Mouse (Mus musculus): ENCODE data around the gene Pxdc1. TPM values are rescaled to one million over a fixed set of nuclear protein-coding genes. Genes with fewer than 3 reads are reported as not detected.

The Pxdc1 gene
- polyA plus RNA-seq, 1 experiment = 13.8 TPM

DNA sequence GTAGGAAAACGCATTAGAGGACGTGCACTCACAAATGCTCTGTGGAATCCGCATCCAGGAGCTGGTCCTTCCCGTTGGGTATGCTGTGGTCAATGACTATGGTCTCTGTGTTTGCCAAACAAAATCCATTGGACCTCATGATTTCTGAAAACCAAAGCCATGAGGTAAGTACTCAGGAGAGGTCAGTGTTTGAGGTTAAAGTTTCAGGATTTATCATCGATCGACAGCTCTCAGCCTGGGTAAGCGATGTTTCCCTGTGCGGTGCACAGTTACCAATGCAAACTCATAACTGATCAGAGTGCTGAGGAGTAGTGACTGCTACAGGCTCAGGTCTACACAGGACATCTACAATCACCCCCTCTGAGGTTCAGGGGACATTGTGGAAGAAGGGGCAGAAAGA lies 23.0 kb downstream of the Pxdc1 start:
- peaks cover 8% of the 10 kb centered on the region for H3K36me3 ChIP-seq (ENCODE audit: control insufficient read depth, insufficient read depth)

DNA sequence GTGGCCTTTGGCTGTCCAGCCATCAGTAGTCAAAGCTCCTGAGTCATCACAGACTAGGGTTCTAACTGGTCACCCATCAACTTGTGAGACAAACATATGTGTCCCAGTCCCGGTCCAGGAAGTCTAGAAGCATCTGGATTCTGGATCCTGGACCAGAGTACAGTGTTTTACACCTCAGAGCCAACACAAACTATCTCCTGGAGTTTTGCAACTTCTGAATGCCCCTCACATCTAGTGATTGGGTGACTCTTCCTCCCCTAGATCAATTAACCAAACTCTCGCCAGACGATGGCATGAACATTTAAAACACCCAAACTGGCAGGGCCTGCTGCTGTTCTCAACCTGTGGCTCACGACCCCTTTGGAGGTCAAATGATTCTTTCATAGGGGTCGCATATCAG lies 23.5 kb downstream of the Pxdc1 start:
- Histone ChIP-seq H3K4me2 (ENCODE audit: low read depth) (no peak overlapping the region), H3K4me3 (no peak overlapping the region), H3ac (ENCODE audit: control insufficient read depth, insufficient read length) (no peak overlapping the region), H3K36me3 (ENCODE audit: control insufficient read depth, insufficient read depth) (peaks cover 8% of the 10 kb centered on the region), H3K79me2 (ENCODE audit: control insufficient read depth, insufficient read depth) (no peaks in the 10 kb centered on the region), H3K27me3 (ENCODE audit: control insufficient read depth, insufficient read depth, insufficient read length) (no peaks in the 10 kb centered on the region)
- TF ChIP-seq TCF12 (IDR thresholded peaks at IDR 0.05; ENCODE audit: insufficient read depth, poor library complexity, severe bottlenecking) (no peak), MYOD1 (IDR thresholded peaks at IDR 0.05; ENCODE audit: control insufficient read depth in 1 of 3, insufficient read length in 2 of 3, low read depth in 2 of 3) (no peak), SRF (IDR thresholded peaks at IDR 0.05; ENCODE audit: control insufficient read depth, insufficient read length, low read depth) (no peak), E2F4 (IDR thresholded peaks at IDR 0.05; ENCODE audit: insufficient read depth) (no peak), REST (IDR thresholded peaks at IDR 0.05; ENCODE audit: insufficient read depth, insufficient read length) (no peak), POLR2AphosphoS2 (IDR thresholded peaks at IDR 0.05; ENCODE audit: insufficient read length, low read depth) (no peak), USF1 (IDR thresholded peaks at IDR 0.05; ENCODE audit: low read depth) (no peak), CEBPB (IDR thresholded peaks at IDR 0.05; ENCODE audit: insufficient read depth, poor library complexity, severe bottlenecking) (no peak), MAX (IDR thresholded peaks at IDR 0.05; ENCODE audit: low read depth) (no peak), POLR2A (IDR thresholded peaks at IDR 0.05; ENCODE audit: insufficient read length, low read depth) (no peak), MYOG (IDR thresholded peaks at IDR 0.05; ENCODE audit: control insufficient read depth in 1 of 3, insufficient read depth in 1 of 3, insufficient read length in 2 of 3, low read depth in 2 of 3) (no peak), TCF3 (IDR thresholded peaks at IDR 0.05; ENCODE audit: insufficient read length, low read depth) (no peak)

More for the DNA sequence above, 23.0 kb downstream of the Pxdc1 start:
- TF ChIP-seq CEBPB (IDR thresholded peaks at IDR 0.05; ENCODE audit: insufficient read depth, poor library complexity, severe bottlenecking) = no peak
- TF ChIP-seq POLR2AphosphoS2 (IDR thresholded peaks at IDR 0.05; ENCODE audit: insufficient read length, low read depth) = no peak
- Histone ChIP-seq H3K79me2 (ENCODE audit: control insufficient read depth, insufficient read depth) (no peaks in the 10 kb centered on the region), H3ac (ENCODE audit: control insufficient read depth, insufficient read length) (no peak overlapping the region), H3K27me3 (ENCODE audit: control insufficient read depth, insufficient read depth, insufficient read length) (no peaks in the 10 kb centered on the region), H3K4me2 (ENCODE audit: low read depth) (no peak overlapping the region), H3K4me3 (no peak overlapping the region)

DNA sequence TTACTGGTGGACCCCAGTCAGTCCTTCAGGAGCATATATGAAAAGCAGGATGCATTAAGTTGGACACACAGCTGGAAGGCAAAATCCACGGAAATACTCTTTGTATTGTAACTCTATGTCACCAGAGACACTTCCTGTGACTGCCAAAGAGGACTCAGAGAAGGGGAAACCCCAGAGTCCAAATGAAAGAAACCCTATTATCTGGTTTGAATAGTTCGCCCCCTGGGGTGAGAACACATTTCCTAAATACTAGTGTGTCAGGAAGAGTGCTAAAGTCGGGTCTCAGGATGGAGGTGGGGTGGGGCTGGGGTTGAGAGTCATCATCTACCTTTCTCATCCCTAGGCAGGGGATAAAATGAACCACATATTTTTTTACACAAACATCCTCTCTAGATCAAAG lies 25.8 kb downstream of the Pxdc1 start:
- Histone ChIP-seq H3K79me2 (ENCODE audit: control insufficient read depth, insufficient read depth) (no peaks in the 10 kb centered on the region), H3K27me3 (ENCODE audit: control insufficient read depth, insufficient read depth, insufficient read length) (no peaks in the 10 kb centered on the region), H3K4me3 (no peak overlapping the region), H3ac (ENCODE audit: control insufficient read depth, insufficient read length) (no peak overlapping the region), H3K4me2 (ENCODE audit: low read depth) (no peak overlapping the region), H3K36me3 (ENCODE audit: control insufficient read depth, insufficient read depth) (peaks cover 8% of the 10 kb centered on the region)
- no peak for TF ChIP-seq TCF12 (IDR thresholded peaks at IDR 0.05; ENCODE audit: insufficient read depth, poor library complexity, severe bottlenecking)
- no peak for TF ChIP-seq MAX (IDR thresholded peaks at IDR 0.05; ENCODE audit: low read depth)
- TF ChIP-seq TCF3 (IDR thresholded peaks at IDR 0.05; ENCODE audit: insufficient read length, low read depth) = no peak
- no peak for TF ChIP-seq E2F4 (IDR thresholded peaks at IDR 0.05; ENCODE audit: insufficient read depth)
- no peak for TF ChIP-seq CEBPB (IDR thresholded peaks at IDR 0.05; ENCODE audit: insufficient read depth, poor library complexity, severe bottlenecking)
- no peak for TF ChIP-seq MYOD1 (IDR thresholded peaks at IDR 0.05; ENCODE audit: control insufficient read depth in 1 of 3, insufficient read length in 2 of 3, low read depth in 2 of 3)
- TF ChIP-seq POLR2A (IDR thresholded peaks at IDR 0.05; ENCODE audit: insufficient read length, low read depth) = no peak
- no peak for TF ChIP-seq REST (IDR thresholded peaks at IDR 0.05; ENCODE audit: insufficient read depth, insufficient read length)
- TF ChIP-seq POLR2AphosphoS2 (IDR thresholded peaks at IDR 0.05; ENCODE audit: insufficient read length, low read depth) = no peak
- TF ChIP-seq USF1 (IDR thresholded peaks at IDR 0.05; ENCODE audit: low read depth) = no peak
- TF ChIP-seq MYOG (IDR thresholded peaks at IDR 0.05; ENCODE audit: control insufficient read depth in 1 of 3, insufficient read depth in 1 of 3, insufficient read length in 2 of 3, low read depth in 2 of 3) = no peak
- TF ChIP-seq SRF (IDR thresholded peaks at IDR 0.05; ENCODE audit: control insufficient read depth, insufficient read length, low read depth) = no peak

DNA sequence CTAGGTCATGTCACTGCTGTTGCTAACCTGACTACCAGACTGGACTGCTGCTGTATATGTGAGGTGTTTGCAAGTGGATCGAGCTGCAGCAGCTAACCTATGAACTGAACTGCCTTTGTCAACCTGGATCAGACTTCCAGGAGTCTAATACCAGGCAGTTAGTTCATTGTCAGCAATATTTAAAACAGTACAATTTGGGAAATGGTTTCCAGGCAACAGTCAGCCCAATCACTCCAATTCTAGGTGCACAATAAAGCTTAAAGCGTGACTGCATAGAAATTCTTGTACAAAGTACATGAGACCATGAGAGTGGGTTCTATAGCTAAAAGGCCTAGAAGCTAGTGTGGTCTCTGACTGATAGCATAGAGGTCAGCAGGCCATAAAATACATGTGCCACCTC lies 28.9 kb downstream of the Pxdc1 start:
- peaks cover 4% of the 10 kb centered on the region for H3K36me3 ChIP-seq (ENCODE audit: control insufficient read depth, insufficient read depth)
- no peaks in the 10 kb centered on the region for H3K79me2 ChIP-seq (ENCODE audit: control insufficient read depth, insufficient read depth)
- no peak overlapping the region for H3K4me3 ChIP-seq
- no peak for TF ChIP-seq SRF (IDR thresholded peaks at IDR 0.05; ENCODE audit: control insufficient read depth, insufficient read length, low read depth)
- no peak for TF ChIP-seq MYOD1 (IDR thresholded peaks at IDR 0.05; ENCODE audit: control insufficient read depth in 1 of 3, insufficient read length in 2 of 3, low read depth in 2 of 3)
- no peak for TF ChIP-seq TCF3 (IDR thresholded peaks at IDR 0.05; ENCODE audit: insufficient read length, low read depth)
- no peak for TF ChIP-seq E2F4 (IDR thresholded peaks at IDR 0.05; ENCODE audit: insufficient read depth)
- no peak for TF ChIP-seq USF1 (IDR thresholded peaks at IDR 0.05; ENCODE audit: low read depth)
- no peak for TF ChIP-seq POLR2A (IDR thresholded peaks at IDR 0.05; ENCODE audit: insufficient read length, low read depth)
- TF ChIP-seq MAX (IDR thresholded peaks at IDR 0.05; ENCODE audit: low read depth) = no peak
- no peak for TF ChIP-seq REST (IDR thresholded peaks at IDR 0.05; ENCODE audit: insufficient read depth, insufficient read length)
- no peak for TF ChIP-seq TCF12 (IDR thresholded peaks at IDR 0.05; ENCODE audit: insufficient read depth, poor library complexity, severe bottlenecking)
- no peak for TF ChIP-seq MYOG (IDR thresholded peaks at IDR 0.05; ENCODE audit: control insufficient read depth in 1 of 3, insufficient read depth in 1 of 3, insufficient read length in 2 of 3, low read depth in 2 of 3)
- TF ChIP-seq CEBPB (IDR thresholded peaks at IDR 0.05; ENCODE audit: insufficient read depth, poor library complexity, severe bottlenecking) = no peak
- TF ChIP-seq POLR2AphosphoS2 (IDR thresholded peaks at IDR 0.05; ENCODE audit: insufficient read length, low read depth) = no peak
- H3K4me2 ChIP-seq (ENCODE audit: low read depth) = no peak overlapping the region
- no peak overlapping the region for H3ac ChIP-seq (ENCODE audit: control insufficient read depth, insufficient read length)
- no peaks in the 10 kb centered on the region for H3K27me3 ChIP-seq (ENCODE audit: control insufficient read depth, insufficient read depth, insufficient read length)

DNA sequence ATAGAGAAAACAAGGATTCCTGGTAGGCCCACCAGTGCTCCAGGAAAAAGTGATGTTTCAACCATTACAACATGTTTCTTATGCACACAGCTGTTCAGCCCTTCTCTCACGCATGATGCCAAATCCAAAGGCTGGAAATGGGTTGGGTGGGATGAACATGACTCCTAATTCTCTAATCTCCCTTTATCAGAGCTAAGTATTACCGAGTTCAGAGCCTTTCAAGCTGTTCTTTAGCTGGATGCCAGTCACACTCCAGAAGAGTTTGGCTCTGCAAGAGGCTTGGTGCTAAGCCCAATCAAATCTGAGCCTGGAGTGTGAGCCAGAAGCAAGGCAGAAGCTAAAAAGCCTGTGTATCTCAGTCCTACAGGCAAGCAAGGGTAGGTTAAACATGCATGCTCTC lies 40.9 kb downstream of the Pxdc1 start:
- no peaks in the 10 kb centered on the region for H3K27me3 ChIP-seq (ENCODE audit: control insufficient read depth, insufficient read depth, insufficient read length)
- no peak overlapping the region for H3K4me2 ChIP-seq (ENCODE audit: low read depth)
- no peaks in the 10 kb centered on the region for H3K36me3 ChIP-seq (ENCODE audit: control insufficient read depth, insufficient read depth)
- H3K4me3 ChIP-seq = no peak overlapping the region
- H3K79me2 ChIP-seq (ENCODE audit: control insufficient read depth, insufficient read depth) = no peaks in the 10 kb centered on the region
- H3ac ChIP-seq (ENCODE audit: control insufficient read depth, insufficient read length) = no peak overlapping the region
- TF ChIP-seq USF1 (IDR thresholded peaks at IDR 0.05; ENCODE audit: low read depth) (no peak), TCF12 (IDR thresholded peaks at IDR 0.05; ENCODE audit: insufficient read depth, poor library complexity, severe bottlenecking) (no peak), POLR2AphosphoS2 (IDR thresholded peaks at IDR 0.05; ENCODE audit: insufficient read length, low read depth) (no peak), MYOD1 (IDR thresholded peaks at IDR 0.05; ENCODE audit: control insufficient read depth in 1 of 3, insufficient read length in 2 of 3, low read depth in 2 of 3) (no peak), MYOG (IDR thresholded peaks at IDR 0.05; ENCODE audit: control insufficient read depth in 1 of 3, insufficient read depth in 1 of 3, insufficient read length in 2 of 3, low read depth in 2 of 3) (no peak), REST (IDR thresholded peaks at IDR 0.05; ENCODE audit: insufficient read depth, insufficient read length) (no peak), SRF (IDR thresholded peaks at IDR 0.05; ENCODE audit: control insufficient read depth, insufficient read length, low read depth) (no peak), POLR2A (IDR thresholded peaks at IDR 0.05; ENCODE audit: insufficient read length, low read depth) (no peak), MAX (IDR thresholded peaks at IDR 0.05; ENCODE audit: low read depth) (no peak)
